11 mouse cellular contexts compared by ENCODE assay signal in genomic region chr10:61379340-61380040, GRCm38 (mm10). TPM values are rescaled to one million over a fixed set of nuclear protein-coding genes. Genes with fewer than 3 reads are reported as not detected.
DNase-seq lines count a peak whose midpoint lies in the region; ATAC-seq and TF ChIP-seq lines count a peak whose summit lies in the region.
"Had no signal": no experiment of that assay in that cellular context is flagged by ENCODE, and none has a peak within 500 bp of the region (broad histone marks: within the 10 kb centered on the region; RNA-seq: fewer than 3 reads in every experiment).

No protein-coding gene starts in this region.

- peak overlapping the region; percentile 94 for H3K4me2 ChIP-seq in heart, embryonic 12.5 days
- peak overlapping the region; percentile 97 for H3K4me2 ChIP-seq in lung, embryonic 14.5 days
- peak overlapping the region; percentile 70 for H3K4me2 ChIP-seq in hindbrain, embryonic 12.5 days (replicated peaks)
- peak overlapping the region; percentile 81 for H3K4me2 ChIP-seq in neural tube, embryonic 15.5 days
- H3K4me2 ChIP-seq: liver, embryonic 15.5 days had no signal

- 80% methylated on average over 13 of the region's 13 CpGs for WGBS in heart, embryonic 12.5 days
- WGBS in lung, embryonic 14.5 days, result 87% methylated on average over 13 of the region's 13 CpGs
- 89% methylated on average over 13 of the region's 13 CpGs for WGBS in hindbrain, embryonic 12.5 days
- 78% methylated on average over 13 of the region's 13 CpGs for WGBS in neural tube, embryonic 15.5 days

- peaks cover 84% of the 10 kb centered on the region for H3K4me1 ChIP-seq in heart, embryonic 12.5 days (replicated peaks)
- H3K4me1 ChIP-seq in lung, embryonic 14.5 days (ENCODE audit: insufficient read depth), result peaks cover 33% of the 10 kb centered on the region
- peaks cover 42% of the 10 kb centered on the region for H3K4me1 ChIP-seq in hindbrain, embryonic 12.5 days
- peaks cover 76% of the 10 kb centered on the region for H3K4me1 ChIP-seq in neural tube, embryonic 15.5 days

- ATAC-seq in heart, embryonic 12.5 days (ENCODE audit: insufficient number of reproducible peaks, low FRiP score), result no peak
- ATAC-seq in lung, embryonic 14.5 days (ENCODE audit: insufficient read depth), result no peak
- ATAC-seq in hindbrain, embryonic 12.5 days (ENCODE audit: low FRiP score), result no peak
- no peak for ATAC-seq in neural tube, embryonic 15.5 days (ENCODE audit: low FRiP score)

- no peaks in the 10 kb centered on the region for H3K9me3 ChIP-seq in heart, embryonic 12.5 days (replicated peaks)
- H3K9me3 ChIP-seq in lung, embryonic 14.5 days (ENCODE audit: low read depth, low read length), result no peaks in the 10 kb centered on the region
- H3K9me3 ChIP-seq in hindbrain, embryonic 12.5 days (replicated peaks), result no peaks in the 10 kb centered on the region
- no peaks in the 10 kb centered on the region for H3K9me3 ChIP-seq in neural tube, embryonic 15.5 days (replicated peaks)
- H3K9me3 ChIP-seq: liver, embryonic 15.5 days had no signal

- peak overlapping the region; percentile 44; the same call in 1 of the 2 replicates for H3K9ac ChIP-seq in heart, embryonic 12.5 days
- H3K9ac ChIP-seq in lung, embryonic 14.5 days, result peak overlapping the region; percentile 29; the same call in 1 of the 2 replicates
- H3K9ac ChIP-seq in hindbrain, embryonic 12.5 days, result no peak overlapping the region
- no peak overlapping the region for H3K9ac ChIP-seq in neural tube, embryonic 15.5 days (replicated peaks)
- H3K9ac ChIP-seq: liver, embryonic 15.5 days had no signal

- TF ChIP-seq CTCF in lung, embryonic 14.5 days (IDR thresholded peaks at IDR 0.05; ENCODE audit: low read depth), result no peak

- H3K4me3 ChIP-seq in heart, embryonic 12.5 days, result peak overlapping the region; percentile 69
- H3K4me3 ChIP-seq in lung, embryonic 14.5 days (ENCODE audit: low read depth, low read length), result peak overlapping the region; percentile 75; the same call in 1 of the 2 replicates
- no peak overlapping the region for H3K4me3 ChIP-seq in hindbrain, embryonic 12.5 days
- H3K4me3 ChIP-seq in neural tube, embryonic 15.5 days (replicated peaks), result peak overlapping the region; percentile 65
- H3K4me3 ChIP-seq: liver, embryonic 15.5 days had no signal

- peak overlapping the region; percentile 91 for H3K27ac ChIP-seq in heart, embryonic 12.5 days (ENCODE audit: poor library complexity, severe bottlenecking)
- H3K27ac ChIP-seq in lung, embryonic 14.5 days (ENCODE audit: low read depth), result peak overlapping the region; percentile 77
- H3K27ac ChIP-seq in hindbrain, embryonic 12.5 days, result no peak overlapping the region
- H3K27ac ChIP-seq in neural tube, embryonic 15.5 days (replicated peaks), result peak overlapping the region; percentile 63
- H3K27ac ChIP-seq: liver, embryonic 15.5 days had no signal

- no peak for DNase-seq in heart, adult 9 months (ENCODE audit: low spot score in 2 of 2)
- DNase-seq in lung, embryonic 14.5 days, result no peak
- no peak for DNase-seq in lung, postnatal 10 days
- no peak for DNase-seq in adrenal gland, postnatal 10 days
- no peak for DNase-seq in ovary, adult 18-20 months (ENCODE audit: low spot score)
- DNase-seq: cerebellum, adult 8-10 months; thymus, adult 2 months had no signal

- H3K36me3 ChIP-seq in heart, embryonic 12.5 days, result 0 out of 2 replicates have a peak, but pooled peaks cover 9% of the 10 kb centered on the region
- 0 out of 2 replicates have a peak, but pooled peaks cover 3% of the 10 kb centered on the region for H3K36me3 ChIP-seq in lung, embryonic 14.5 days (ENCODE audit: insufficient read depth)
- no peaks in the 10 kb centered on the region for H3K36me3 ChIP-seq in hindbrain, embryonic 12.5 days
- H3K36me3 ChIP-seq in neural tube, embryonic 15.5 days, result no peaks in the 10 kb centered on the region
- H3K36me3 ChIP-seq: liver, embryonic 15.5 days had no signal

- H3K27me3 ChIP-seq in heart, embryonic 12.5 days (replicated peaks), result no peaks in the 10 kb centered on the region
- H3K27me3 ChIP-seq in lung, embryonic 14.5 days (ENCODE audit: insufficient read depth, low read length), result no peaks in the 10 kb centered on the region
- H3K27me3 ChIP-seq in hindbrain, embryonic 12.5 days, result peaks cover 19% of the 10 kb centered on the region
- no peaks in the 10 kb centered on the region for H3K27me3 ChIP-seq in neural tube, embryonic 15.5 days (replicated peaks)

RNA-seq across cellular contexts. Expression of gene Pald1, which starts 3.8 kb away (rescaled TPM):
- polyA plus RNA-seq in heart, embryonic 12.5 days (2016; fragmentation: Nextera tagmentation; extraction: Ambion mirVana), result 33.9 and 37.4 TPM in 2 replicates
- 44.1 and 47.5 TPM in 2 replicates for polyA plus RNA-seq in lung, embryonic 14.5 days (2014; fragmentation: Nextera tagmentation; extraction: Ambion mirVana)
- 34.5 and 39.3 TPM in 2 replicates for polyA plus RNA-seq in hindbrain, embryonic 12.5 days (2016; fragmentation: Nextera tagmentation; extraction: Ambion mirVana)
- polyA plus RNA-seq in neural tube, embryonic 15.5 days (2015; fragmentation: Nextera tagmentation; extraction: Ambion mirVana), result 24.9 and 27.8 TPM in 2 replicates
- 10 to 100 TPM; 53.0 to 66.0 TPM for total RNA-seq in adrenal gland, postnatal 10 days (2021)

RNA-seq across cellular contexts. Expression of gene Nodal, which starts 38.3 kb away (rescaled TPM):
- not detected in 2 replicates for polyA plus RNA-seq in heart, embryonic 12.5 days (2016; fragmentation: Nextera tagmentation; extraction: Ambion mirVana)
- polyA plus RNA-seq in lung, embryonic 14.5 days (2014; fragmentation: Nextera tagmentation; extraction: Ambion mirVana), result 0.08 TPM in 2 replicates
- 0.10 TPM in 1 of 2 replicates, not detected in the other for polyA plus RNA-seq in hindbrain, embryonic 12.5 days (2016; fragmentation: Nextera tagmentation; extraction: Ambion mirVana)
- polyA plus RNA-seq in neural tube, embryonic 15.5 days (2015; fragmentation: Nextera tagmentation; extraction: Ambion mirVana), result 0.14 and 0.23 TPM in 2 replicates
- under 1 TPM in 1 of 2 experiments, not detected in 1; 0.36 TPM for total RNA-seq in adrenal gland, postnatal 10 days (2021)

Comparison
In these comparisons a context has a peak if more than half of its experiments do, and no peak if none do; other contexts are left out.
1. H3K9ac ChIP-seq: peak in heart, embryonic 12.5 days (single experiment) and lung, embryonic 14.5 days (single experiment); none in hindbrain, embryonic 12.5 days (single experiment) and neural tube, embryonic 15.5 days (single experiment).
2. Peak in every context shown above with its lines, with median percentiles within 50 percentile points of each other: H3K4me2 ChIP-seq.